Mouse (Mus musculus) MN1 (cell line): ENCODE measurements at regions not wholly inside any gene's neighbourhood (a gene's known extent, or its start where the extent isn't known, plus 50 kb on each side); places are given as distances from the start of the nearest gene placed in this dataset.

Experiments used
- DNase-seq: peaks from one replicate; pipeline ENCODE4 v3.0.0-alpha.2; 2016; ENCODE audit warnings: low spot score

DNA sequence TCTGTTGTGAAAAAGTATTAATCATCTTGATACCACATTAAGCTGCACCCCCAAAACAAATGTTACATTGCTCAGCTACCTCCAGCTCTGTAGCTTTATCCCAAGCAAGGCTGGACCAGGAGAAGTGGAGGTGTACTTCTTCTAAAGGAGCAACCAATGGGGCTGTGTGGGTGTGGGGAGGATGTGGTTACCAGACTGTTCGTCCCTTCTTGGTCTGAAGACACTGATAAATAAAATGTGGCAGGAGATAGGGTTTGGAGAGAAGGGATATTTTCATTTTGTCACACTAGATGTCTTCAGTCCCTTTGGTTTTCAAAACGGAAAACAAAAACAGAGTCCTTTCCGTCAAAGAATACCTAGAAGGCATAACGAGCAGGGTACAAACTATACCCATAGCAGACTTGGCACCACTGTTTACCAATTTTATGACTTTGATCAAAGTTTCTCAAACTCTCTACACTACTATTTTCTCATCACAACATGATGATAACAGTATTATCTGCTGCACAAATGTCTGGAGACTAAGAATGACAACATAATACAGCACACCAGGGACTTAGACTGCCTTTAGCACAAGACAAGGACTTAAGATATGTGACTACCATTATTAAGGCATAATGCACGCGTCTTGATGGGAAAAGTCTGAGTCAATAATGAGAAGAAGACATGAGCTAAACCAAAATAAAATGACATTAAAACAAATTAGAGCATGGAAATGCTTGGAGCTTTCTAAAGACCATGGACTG lies 253.4 kb upstream of the Rag2 start:
- DNase-seq, result no peak

GRCm38 (mm10) chr2:101371834-101372493 lies 252.6 kb upstream of the Rag2 start:
- no peak for DNase-seq

- no peak for DNase-seq
These were observed 243.9 kb upstream of the Rag2 start for GRCm38 (mm10) chr2:101380595-101380994.

DNA sequence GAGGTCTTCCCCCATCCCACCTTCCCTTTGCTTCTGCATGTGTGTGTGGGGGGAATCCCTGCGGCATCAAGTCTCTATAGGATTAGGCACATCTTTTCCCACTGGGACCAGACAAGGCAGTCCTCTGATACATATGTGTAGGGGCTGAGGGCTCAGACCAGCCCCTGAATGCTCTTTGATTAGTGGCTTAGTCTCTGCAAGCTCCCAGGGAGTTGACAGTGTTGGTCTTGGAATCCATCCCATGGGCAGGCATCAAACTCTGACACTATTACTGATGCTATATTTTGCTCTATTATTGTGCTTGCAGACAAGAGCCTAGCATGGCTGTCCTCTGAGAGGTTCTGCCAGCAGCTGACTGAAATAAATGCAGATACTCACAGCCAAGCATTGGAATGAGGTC lies 209.5 kb upstream of the Rag2 start:
- DNase-seq, result no peak

GRCm38 (mm10) chr2:101416702-101417101 lies 207.8 kb upstream of the Rag2 start:
- DNase-seq, result no peak

GRCm38 (mm10) chr2:101433141-101433895 lies 191.2 kb upstream of the Rag2 start:
- no peak for DNase-seq

GRCm38 (mm10) chr2:101440231-101440630 lies 184.3 kb upstream of the Rag2 start:
- no peak for DNase-seq

DNA sequence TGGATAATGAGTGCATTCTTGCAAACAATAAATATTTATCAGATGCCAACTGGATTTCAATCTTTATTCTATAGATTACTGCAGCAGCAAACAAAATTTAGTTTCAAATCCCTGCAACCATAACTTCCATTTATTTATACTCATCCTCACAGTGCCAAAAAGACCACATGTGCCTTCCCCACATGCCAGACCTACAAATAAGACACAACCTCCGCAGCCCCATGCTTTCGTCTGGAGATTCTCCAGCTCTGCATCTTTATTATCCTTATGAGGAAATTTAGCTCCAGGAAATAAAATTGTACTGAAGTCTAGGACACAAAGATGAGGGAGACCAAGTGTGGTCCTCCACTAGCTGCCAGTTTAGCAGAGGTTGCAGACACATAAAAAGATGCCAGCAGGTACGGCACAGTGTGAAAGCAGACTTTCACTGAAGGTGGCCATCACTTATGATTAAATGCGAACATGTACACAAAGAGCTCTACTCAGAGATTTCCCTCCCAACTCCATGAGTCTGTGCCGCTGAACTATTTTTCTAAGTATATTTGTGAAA lies 183.4 kb upstream of the Rag2 start:
- no peak for DNase-seq

DNA sequence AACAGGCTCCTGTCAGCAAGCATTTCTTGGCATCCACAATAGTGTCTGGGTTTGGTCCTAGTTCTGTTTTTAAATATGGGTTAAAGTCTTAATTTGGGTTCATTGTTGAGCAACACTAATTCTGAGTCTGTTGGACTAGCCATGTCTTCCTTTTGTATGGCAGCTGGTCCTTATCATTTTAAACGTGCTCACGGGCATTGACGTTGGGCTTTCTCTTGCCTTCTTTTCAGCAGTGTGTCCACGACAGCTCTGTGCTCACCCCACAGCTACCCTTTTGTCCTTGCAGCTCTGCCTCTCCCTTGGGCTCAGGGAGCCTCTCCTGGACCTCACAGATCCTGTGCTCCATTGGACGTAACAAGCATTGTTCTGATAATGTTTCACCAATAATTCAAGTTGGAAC lies 168.9 kb upstream of the Rag2 start:
- DNase-seq, result no peak

DNA sequence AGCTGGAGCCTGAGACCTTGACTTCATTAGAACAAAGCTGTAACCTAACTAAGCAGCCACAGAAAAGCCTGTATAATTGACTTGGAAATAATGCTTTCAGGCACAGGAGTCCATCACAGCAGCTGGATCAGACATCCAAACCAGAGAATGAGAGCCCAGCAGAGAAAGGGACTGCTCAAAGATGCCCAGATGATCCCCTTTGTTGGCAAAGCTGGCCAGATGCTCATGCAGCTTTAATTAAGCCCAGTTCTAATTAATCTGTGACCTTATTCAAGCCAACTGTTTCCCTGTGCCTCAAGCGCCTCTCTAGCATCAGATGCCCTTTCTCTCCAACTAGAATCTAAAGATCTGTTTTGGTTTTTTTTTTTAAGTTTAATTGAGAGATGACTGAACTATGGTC lies 165.6 kb upstream of the Rag2 start:
- DNase-seq, result no peak

DNA sequence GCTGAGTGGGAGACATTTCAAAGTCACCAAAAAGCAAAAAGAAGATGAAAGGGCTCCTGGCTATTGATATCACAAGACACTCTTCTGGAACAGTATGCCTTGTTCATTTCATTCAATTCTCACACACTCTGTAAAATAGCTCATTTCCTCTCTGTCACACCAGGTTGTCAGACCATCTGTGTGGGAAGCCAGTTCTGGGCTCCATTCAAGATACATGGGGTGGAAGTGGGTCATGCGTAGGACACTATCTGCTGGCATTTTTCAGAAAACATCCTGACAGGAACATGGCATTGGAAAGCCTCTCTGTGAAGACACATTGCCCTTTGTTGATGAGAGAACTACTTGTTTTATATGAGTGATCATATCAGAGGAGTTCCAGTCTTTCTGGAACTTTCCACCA lies 162.1 kb upstream of the Rag2 start:
- DNase-seq, result no peak

DNA sequence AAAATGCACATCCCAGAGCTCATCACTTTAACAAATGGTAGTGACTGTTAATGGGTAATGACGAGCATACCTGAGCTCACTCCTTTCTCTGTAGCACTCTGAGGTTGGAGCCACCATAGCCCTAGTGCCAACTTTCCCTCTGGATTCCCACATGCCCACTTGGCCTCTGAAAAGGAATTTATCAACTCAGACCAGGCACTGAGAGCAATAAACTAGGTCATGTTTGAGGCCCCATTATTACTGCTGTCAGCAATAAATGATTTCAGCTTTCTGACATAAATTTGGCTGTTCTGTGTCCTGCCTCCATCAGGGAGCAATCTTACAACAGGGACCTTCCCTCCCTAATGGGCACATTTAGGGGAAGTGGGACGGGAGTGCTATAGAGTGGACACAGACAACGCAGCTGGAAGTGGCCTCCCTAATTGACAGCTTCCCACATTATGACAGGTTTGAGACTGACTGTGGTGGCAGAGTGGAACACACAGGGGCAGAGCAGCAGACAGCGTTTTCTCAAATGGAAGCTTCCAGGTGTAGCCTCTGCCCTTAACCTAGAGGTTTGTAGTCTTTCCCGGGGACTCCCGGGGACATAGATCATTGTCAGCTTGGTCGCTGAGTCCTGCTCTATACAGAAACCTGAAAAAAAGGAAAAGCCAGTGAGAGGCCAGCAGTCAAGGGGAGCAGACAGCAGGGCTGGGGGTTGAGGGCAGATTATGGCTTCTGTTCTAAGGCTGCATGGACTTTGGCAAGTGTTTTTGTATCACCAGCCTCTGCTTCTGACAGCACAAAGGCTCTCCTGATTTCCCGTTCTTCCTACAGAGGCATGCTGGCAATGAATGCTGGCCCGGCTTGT lies 160.0 kb upstream of the Rag2 start:
- DNase-seq, result no peak

GRCm38 (mm10) chr2:101470569-101471100 lies 153.9 kb upstream of the Rag2 start:
- no peak for DNase-seq

- DNase-seq, result peak; percentile 32
These were observed 151.9 kb upstream of the Rag2 start for GRCm38 (mm10) chr2:101472449-101473115.

DNA sequence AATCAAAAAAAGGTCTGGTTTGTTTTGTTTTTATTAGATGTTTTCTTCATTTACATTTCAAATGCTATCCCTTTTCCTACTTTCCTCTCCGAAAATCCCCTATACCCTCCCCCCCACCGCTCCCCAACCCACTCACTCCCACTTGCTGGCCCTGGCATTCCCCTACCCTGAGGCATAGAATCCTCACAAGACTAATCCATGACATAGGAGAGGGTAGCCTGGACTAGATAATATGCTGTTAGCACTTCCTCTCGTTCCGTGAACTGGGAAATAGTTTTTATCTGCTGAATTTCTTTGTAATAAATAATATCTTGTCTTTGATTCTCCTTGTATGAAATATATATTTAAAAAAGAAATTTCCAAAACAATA lies 151.4 kb upstream of the Rag2 start:
- no peak for DNase-seq

DNA sequence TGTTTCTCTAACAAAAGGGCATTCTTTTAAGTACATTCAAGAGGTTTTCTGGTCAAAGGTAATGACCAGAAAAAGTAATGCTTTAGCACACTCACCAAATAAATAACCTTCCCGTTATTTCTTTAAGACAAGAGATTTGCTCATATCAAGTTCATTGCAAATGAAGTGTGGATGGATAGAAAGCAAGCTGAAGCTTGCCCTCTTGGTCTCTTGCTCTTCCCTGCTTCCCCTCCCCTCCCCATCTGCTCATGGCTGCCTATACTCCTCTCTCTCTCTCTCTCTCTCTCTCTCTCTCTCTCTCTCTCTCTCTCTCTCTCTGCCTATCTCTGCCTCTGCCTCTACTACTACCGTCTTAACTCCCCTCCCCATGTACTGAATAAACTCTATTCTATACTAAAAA lies 147.7 kb upstream of the Rag2 start:
- DNase-seq, result no peak

GRCm38 (mm10) chr2:101490207-101490606 lies 134.3 kb upstream of the Rag2 start:
- DNase-seq, result no peak

- DNase-seq, result no peak
These were observed 132.8 kb upstream of the Rag2 start for GRCm38 (mm10) chr2:101491762-101492161.

- no peak for DNase-seq
These were observed 116.4 kb upstream of the Rag2 start for GRCm38 (mm10) chr2:101508116-101508515.
